Mouse (Mus musculus) small intestine, adult 2 months (tissue): ENCODE data around the gene Runx1.

Experiments
- CTCF ChIP-seq: fragments of 200-500 bp; IDR thresholded peaks from 2 replicates; pipeline ENCODE4 v1.5.1; 2012; ENCODE audit warnings: low read depth, mild to moderate bottlenecking, control low read depth, inconsistent platforms, low read length, moderate library complexity, mixed read lengths; ENCODE audit not compliant: insufficient replicate concordance, insufficient read length; ENCODE audit errors: extremely low read depth
- POLR2A ChIP-seq: fragments of 200-500 bp; IDR thresholded peaks from 2 replicates; pipeline ENCODE4 v1.6.1; 2012; ENCODE audit warnings: low read depth, mild to moderate bottlenecking, control low read depth, inconsistent platforms, low read length, moderate library complexity

DNA sequence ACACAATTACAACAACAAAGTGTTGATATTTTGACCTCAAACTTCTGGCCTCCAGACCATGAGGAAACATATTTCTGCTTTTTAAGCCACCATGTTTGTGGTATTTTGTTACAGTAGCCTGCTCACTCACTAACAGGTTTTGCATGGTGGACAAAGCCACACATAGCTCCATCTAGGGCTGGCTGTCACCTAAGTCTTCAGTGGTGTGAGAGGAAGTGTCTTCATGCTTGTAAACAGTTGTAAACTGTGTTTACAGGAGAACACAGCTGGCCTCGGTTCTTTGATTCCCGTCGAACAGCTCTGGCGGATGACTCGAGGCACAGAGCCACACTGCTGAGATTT lies 4.4 kb downstream of the Runx1 start:
- TF ChIP-seq POLR2A (no peak), CTCF (no peak)
